Mouse (Mus musculus) lung, adult 2 months (tissue): ENCODE measurements at regions not wholly inside any gene's neighbourhood (a gene's known extent, or its start where the extent isn't known, plus 50 kb on each side); places are given as distances from the start of the nearest gene placed in this dataset.
A peak's percentile ranks its signal among the peaks of the same experiment; 100 is the strongest.

Experiments used
- DNase-seq: peaks from one replicate; pipeline ENCODE4 v3.0.0; 2022
- H3K4me1 ChIP-seq: fragments of 200-500 bp; 2 replicates; pipeline ENCODE4 v1.6.1; 2011; ENCODE audit warnings: low read length; ENCODE audit not compliant: control insufficient read depth, insufficient read depth
- H3K4me3 ChIP-seq: fragments of 200-500 bp; replicated peaks from 2 replicates; pipeline ENCODE3; 2011; ENCODE audit warnings: low read depth, mild to moderate bottlenecking, control low read depth, low read length; ENCODE audit errors: extremely low read depth
- CTCF ChIP-seq: fragments of 200-500 bp; IDR thresholded peaks from 2 replicates; pipeline ENCODE4 v1.5.1; 2011; ENCODE audit warnings: mild to moderate bottlenecking, low read length, control low read depth; ENCODE audit not compliant: insufficient read depth
- POLR2A ChIP-seq: fragments of 200-500 bp; IDR thresholded peaks from 2 replicates; pipeline ENCODE4 v1.6.1; 2011; ENCODE audit warnings: low read depth, mild to moderate bottlenecking, control low read depth, low read length, borderline replicate concordance; ENCODE audit errors: extremely low read depth
- WGBS: fragments of 180-500 bp; shearing (Covaris S2); methylation state at CpG from one replicate; pipeline ENCODE4 v1.1.7; 2018; 5-methylcytosine and 5-hydroxymethylcytosine counted together

DNA sequence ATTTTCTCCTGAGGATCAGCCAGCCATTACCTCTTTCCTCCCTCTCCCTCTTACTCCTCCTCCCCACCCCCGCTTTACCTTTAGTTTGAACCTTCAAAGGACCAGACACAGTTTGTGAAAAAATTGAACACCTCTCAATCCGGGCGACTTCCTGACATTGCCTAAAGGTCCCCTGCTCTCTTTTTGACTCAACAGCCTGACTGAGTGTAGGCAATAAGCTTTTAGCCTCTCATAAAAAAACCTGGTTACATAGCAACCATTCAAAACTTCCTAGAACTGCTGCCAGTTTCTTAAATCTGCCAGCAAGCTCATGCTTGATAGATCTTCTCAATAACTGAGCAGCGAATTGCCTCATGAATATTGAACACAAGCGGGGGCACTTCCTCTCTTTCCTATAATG lies 71.7 kb downstream of the Zfp945 start:
- no peak for DNase-seq
- Histone ChIP-seq H3K4me1 (no peaks in the 10 kb centered on the region), H3K4me3 (no peak overlapping the region)
- WGBS, result 76% methylated on average over 5 of the region's 5 CpGs
- TF ChIP-seq CTCF (no peak), POLR2A (no peak)

DNA sequence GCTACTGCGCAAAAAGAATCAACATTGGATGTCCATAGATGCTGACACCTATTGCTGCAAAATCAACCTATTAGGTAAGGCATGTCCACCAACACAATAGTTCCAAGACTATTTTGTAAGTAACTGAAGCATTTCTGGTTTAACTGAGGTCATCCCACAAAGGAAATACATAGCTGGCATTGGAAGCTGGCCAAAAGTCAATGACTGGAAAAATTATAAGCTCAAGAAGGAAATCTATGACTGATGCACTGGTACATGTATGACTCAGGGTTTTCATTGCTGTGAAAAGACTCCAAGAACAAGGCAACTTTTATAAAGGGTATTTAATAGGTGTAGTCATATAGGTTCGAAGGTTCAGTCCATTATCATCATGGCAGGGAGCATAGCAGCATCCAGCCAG lies 82.5 kb downstream of the Zfp945 start:
- TF ChIP-seq POLR2A, result no peak
- TF ChIP-seq CTCF, result no peak
- H3K4me3 ChIP-seq, result no peak overlapping the region

DNA sequence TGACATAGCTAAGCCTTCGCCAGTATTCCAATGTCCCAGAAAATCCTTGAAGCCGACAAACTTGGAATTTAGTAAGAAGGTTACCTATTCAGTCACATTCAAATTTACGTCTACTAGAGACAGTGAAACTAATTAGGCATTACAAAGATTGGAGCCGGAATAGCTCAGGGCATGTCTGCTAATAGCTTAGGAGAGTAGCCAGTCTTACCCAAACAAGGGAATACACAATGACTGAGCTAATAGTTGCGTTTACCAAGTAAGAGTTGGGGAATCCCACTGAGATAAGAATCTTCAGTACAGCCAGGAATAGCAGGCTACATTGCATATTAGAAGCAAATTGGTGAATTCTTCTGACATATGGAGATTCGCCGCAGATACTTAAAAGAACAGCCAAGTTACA lies 121.2 kb downstream of the Zfp945 start:
- H3K4me3 ChIP-seq, result no peak overlapping the region
- 57% methylated on average over 7 of the region's 7 CpGs for whole genome bisulfite sequencing
- no peaks in the 10 kb centered on the region for H3K4me1 ChIP-seq
- TF ChIP-seq POLR2A (no peak), CTCF (no peak)
- DNase-seq, result no peak

More for the DNA sequence above, 82.5 kb downstream of the Zfp945 start:
- no peak for DNase-seq
- no peaks in the 10 kb centered on the region for H3K4me1 ChIP-seq
- 96% methylated on average over 2 of the region's 2 CpGs for WGBS

DNA sequence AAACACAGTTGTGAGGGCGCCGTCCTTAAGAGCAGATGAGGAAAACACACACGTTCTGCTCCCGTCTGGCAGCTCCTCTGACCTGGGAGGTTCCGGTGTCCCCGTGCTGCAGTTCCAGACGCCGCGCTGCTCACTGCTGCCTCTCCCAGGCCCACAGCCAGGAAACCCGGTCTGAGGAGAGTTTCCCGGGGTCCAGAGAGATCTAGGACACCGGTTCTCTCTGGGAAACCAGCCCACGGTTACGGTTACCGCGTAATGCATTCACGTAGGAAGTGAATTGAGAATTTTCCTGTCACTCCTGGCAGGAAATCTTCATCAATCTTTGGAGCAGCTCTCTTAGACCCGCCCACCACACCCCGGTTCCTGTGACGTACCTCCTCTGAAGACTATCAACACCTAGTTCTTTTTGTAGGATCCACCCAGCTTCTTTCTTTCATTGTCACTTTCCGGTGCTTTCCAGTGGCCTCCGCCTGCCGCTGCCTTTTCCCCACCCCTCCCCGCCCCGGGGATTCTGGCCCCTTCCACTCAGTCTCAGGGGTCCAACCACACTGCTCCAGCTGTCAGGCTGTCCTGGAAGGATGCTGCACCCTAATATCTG lies 127.3 kb downstream of the Zfp945 start:
- under 1% methylated on average over 25 of the region's 25 CpGs for WGBS
- DNase-seq, result peak; percentile 50
- peak overlapping the region; percentile 51 for H3K4me3 ChIP-seq
- no peaks in the 10 kb centered on the region; the same call in 1 of the 2 replicates for H3K4me1 ChIP-seq
- no peak for TF ChIP-seq CTCF
- TF ChIP-seq POLR2A, result no peak

DNA sequence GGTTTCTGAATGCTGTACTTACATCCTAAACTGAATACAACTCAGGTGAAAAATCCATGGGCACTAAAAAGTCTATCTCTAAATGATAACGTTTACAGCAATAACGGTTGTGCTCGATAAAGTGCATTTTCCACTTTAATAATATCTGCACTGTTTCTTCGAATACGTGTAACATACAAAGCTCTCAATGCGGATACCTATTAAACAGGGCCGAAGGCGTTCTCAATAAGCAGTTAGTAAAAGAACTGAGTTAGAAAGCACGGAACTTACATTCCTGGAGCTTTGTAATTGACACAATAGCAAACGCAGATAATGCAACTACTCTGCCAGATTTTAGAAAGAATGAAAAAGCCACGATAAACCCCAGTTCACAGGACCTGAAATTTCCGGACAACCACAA lies 127.8 kb downstream of the Zfp945 start:
- TF ChIP-seq POLR2A, result no peak
- no peak for TF ChIP-seq CTCF
- no peaks in the 10 kb centered on the region; the same call in 1 of the 2 replicates for H3K4me1 ChIP-seq
- WGBS, result 4% methylated on average over 12 of the region's 12 CpGs
- no peak for DNase-seq
- H3K4me3 ChIP-seq, result peak overlapping the region; percentile 51

DNA sequence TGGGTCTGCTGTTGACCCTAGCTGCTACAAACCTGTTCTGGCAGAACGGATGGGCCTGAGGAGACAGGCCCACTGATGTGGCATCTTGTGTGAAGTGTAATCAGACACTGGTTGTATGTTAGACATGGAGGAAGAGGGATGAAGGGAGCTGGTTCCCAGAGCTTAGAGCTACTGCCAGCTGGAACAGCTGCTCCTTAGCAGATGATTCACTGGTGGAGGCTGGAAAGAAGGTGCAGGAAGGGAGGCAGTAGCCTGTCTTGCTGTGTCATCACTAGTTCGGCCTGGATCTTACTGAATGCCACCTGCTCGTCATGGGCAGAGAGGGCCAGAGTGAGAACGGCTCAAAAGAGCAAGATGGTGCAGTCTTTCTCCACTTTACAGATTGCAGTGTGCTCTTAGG lies 130.6 kb downstream of the Zfp945 start:
- Histone ChIP-seq H3K4me1 (no peaks in the 10 kb centered on the region; the same call in 1 of the 2 replicates), H3K4me3 (no peak overlapping the region)
- no peak for DNase-seq
- WGBS, result 96% methylated on average over 4 of the region's 4 CpGs
- TF ChIP-seq POLR2A (no peak), CTCF (no peak)
